Mouse (Mus musculus): ENCODE measurements around the gene Psmb4.

DNA sequence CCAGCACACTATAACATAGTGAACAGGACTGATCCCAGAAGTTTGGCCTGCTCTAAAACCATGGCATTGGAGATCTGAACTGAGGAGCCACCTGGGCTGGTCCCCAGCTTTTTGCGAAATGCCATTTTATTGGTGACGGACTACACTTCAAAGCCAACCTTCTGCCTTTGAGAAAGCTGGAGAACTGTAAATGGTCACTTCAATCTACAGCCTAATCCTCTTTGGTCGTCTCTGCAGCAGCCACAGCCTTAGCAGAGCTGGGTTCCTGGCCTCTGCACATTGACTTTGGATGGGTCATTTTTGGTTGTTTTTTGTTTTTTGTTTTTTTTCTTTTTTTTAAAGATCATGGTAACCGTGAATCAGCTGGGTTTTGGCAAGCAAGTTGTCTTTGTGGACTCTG is 4.9 kb downstream of the Psmb4 start:
- TF ChIP-seq CTCF (IDR thresholded peaks at IDR 0.05; ENCODE audit: low read depth) (no peak), EP300 (IDR thresholded peaks at IDR 0.05; ENCODE audit: low read depth) (no peak)
